Mouse (Mus musculus): Measurements from ENCODE around the gene Trrap. TPM values are rescaled to one million over a fixed set of nuclear protein-coding genes. Genes with fewer than 3 reads are reported as not detected.
A peak's percentile ranks its signal among the peaks of the same experiment; 100 is the strongest.

The Trrap gene
- total and polyA plus RNA-seq, 3 experiments: 18.2 to 77.0 (median 55.0) TPM

GRCm38 (mm10) chr5:144769067-144769482 lies 1.5 kb downstream of the Trrap start:
- TF ChIP-seq MAX (IDR thresholded peaks at IDR 0.05; ENCODE audit: low read length) (no peak), MAZ (IDR thresholded peaks at IDR 0.05; ENCODE audit: low read depth, low read length) (no peak), ZKSCAN1 (IDR thresholded peaks at IDR 0.05; ENCODE audit: borderline replicate concordance, low read depth, low read length) (no peak), E2F4 (IDR thresholded peaks at IDR 0.05; ENCODE audit: insufficient replicate concordance, low read depth, low read length) (no peak), ETS1 (conservative IDR thresholded peaks at IDR 0.05; ENCODE audit: low read depth, low read length) (no peak), JUND (conservative IDR thresholded peaks at IDR 0.05; ENCODE audit: low read depth, low read length) (no peak), ZMIZ1 (IDR thresholded peaks at IDR 0.05; ENCODE audit: low read depth, low read length) (no peak), RCOR1 (conservative IDR thresholded peaks at IDR 0.05; ENCODE audit: low read depth, low read length) (no peak), MXI1 (IDR thresholded peaks at IDR 0.05; ENCODE audit: low read depth, low read length) (no peak), ZNF384 (IDR thresholded peaks at IDR 0.05; ENCODE audit: low read depth, low read length) (no peak), MAFK (IDR thresholded peaks at IDR 0.05; ENCODE audit: insufficient replicate concordance, low read length) (no peak), USF2 (conservative IDR thresholded peaks at IDR 0.05; ENCODE audit: low read depth, low read length) (no peak)
- peak; percentile 14 for DNase-seq (ENCODE audit: extremely low read depth)
- Histone ChIP-seq H3K27me3 (replicated peaks) (peaks cover 8% of the 10 kb centered on the region), H3K79me2 (replicated peaks; ENCODE audit: control insufficient read depth, extremely low read depth, insufficient read depth, poor library complexity, severe bottlenecking) (peaks cover 21% of the 10 kb centered on the region), H3K4me2 (ENCODE audit: insufficient read depth, low read depth, poor library complexity, severe bottlenecking) (peak overlapping the region; percentile 67), H3K4me1 (ENCODE audit: control insufficient read depth in 1 of 2, insufficient read depth in 2 of 2) (peaks cover 5 to 35% of the 10 kb centered on the region in 2 experiments; a peak in 3 of 4 replicates), H3K9ac (ENCODE audit: insufficient read depth, low read depth) (peak overlapping the region; percentile 82), H3K36me3 (replicated peaks in 1 of 2; ENCODE audit: control insufficient read depth in 1 of 2, insufficient read depth in 1 of 2, low read length in 1 of 2) (peaks cover 18 to 35% of the 10 kb centered on the region in 2 experiments), H3K27ac (ENCODE audit: insufficient read depth, low read depth) (no peak overlapping the region), H3K4me3 (replicated peaks in 1 of 3; ENCODE audit: low read depth in 2 of 3, low read length in 2 of 3, poor library complexity in 1 of 3) (peak overlapping the region; percentile 95 to 97 (median 96)), H3K9me3 (replicated peaks; ENCODE audit: low read length) (no peaks in the 10 kb centered on the region)
- dilution Hi-C loops (cut with MboI; ENCODE audit: extremely low pct_ligation_motif_present, extremely low pct_unique_long_range_greater_than_20kb, low sequenced_read_pairs) (no loop called here), in situ Hi-C loops (cut with MboI; ENCODE audit: low pct_ligation_motif_present, low pct_unique_long_range_greater_than_20kb, low sequenced_read_pairs) (no loop called here)

GRCm38 (mm10) chr5:144773231-144773630 lies 5.7 kb downstream of the Trrap start:
- no peak overlapping the region for H3K27ac ChIP-seq (ENCODE audit: insufficient read depth, low read depth)
- no peak for TF ChIP-seq RCOR1 (conservative IDR thresholded peaks at IDR 0.05; ENCODE audit: low read depth, low read length)
- TF ChIP-seq TCF12 (IDR thresholded peaks at IDR 0.05; ENCODE audit: low read depth, low read length): no peak
- no peak for TF ChIP-seq JUN (IDR thresholded peaks at IDR 0.05; ENCODE audit: insufficient read depth, low read depth, low read length)
- no peak for TF ChIP-seq NRF1 (IDR thresholded peaks at IDR 0.05; ENCODE audit: low read depth, low read length)
- no peak for TF ChIP-seq ZMIZ1 (IDR thresholded peaks at IDR 0.05; ENCODE audit: low read depth, low read length)
- H3K36me3 ChIP-seq (replicated peaks in 1 of 2; ENCODE audit: control insufficient read depth in 1 of 2, insufficient read depth in 1 of 2, low read length in 1 of 2): peaks cover 32 to 74% of the 10 kb centered on the region in 2 experiments
- in situ Hi-C loops (cut with MboI; ENCODE audit: low pct_ligation_motif_present, low pct_unique_long_range_greater_than_20kb, low sequenced_read_pairs) (no loop called here), dilution Hi-C loops (cut with MboI; ENCODE audit: extremely low pct_ligation_motif_present, extremely low pct_unique_long_range_greater_than_20kb, low sequenced_read_pairs) (no loop called here)
- no peak overlapping the region for H3K9ac ChIP-seq (ENCODE audit: insufficient read depth, low read depth)
- H3K4me2 ChIP-seq (ENCODE audit: insufficient read depth, low read depth, poor library complexity, severe bottlenecking): no peak overlapping the region
- peaks cover 21% of the 10 kb centered on the region for H3K79me2 ChIP-seq (replicated peaks; ENCODE audit: control insufficient read depth, extremely low read depth, insufficient read depth, poor library complexity, severe bottlenecking)
- H3K9me3 ChIP-seq (replicated peaks; ENCODE audit: low read length): no peaks in the 10 kb centered on the region
- H3K27me3 ChIP-seq (replicated peaks): no peaks in the 10 kb centered on the region
- no peak for DNase-seq (ENCODE audit: extremely low read depth)
- peaks cover 5 to 35% of the 10 kb centered on the region in 2 experiments; a peak in 3 of 4 replicates for H3K4me1 ChIP-seq (ENCODE audit: control insufficient read depth in 1 of 2, insufficient read depth in 2 of 2)
- no peak overlapping the region for H3K4me3 ChIP-seq (replicated peaks in 1 of 3; ENCODE audit: low read depth in 2 of 3, low read length in 2 of 3, poor library complexity in 1 of 3)
